Mouse (Mus musculus): Measurements from ENCODE around the gene Snip1. TPM values are rescaled to one million over a fixed set of nuclear protein-coding genes. Genes with fewer than 3 reads are reported as not detected.

Snip1 gene
- polyA plus RNA-seq, 1 experiment from 2014 or later: 33.4 TPM

Other genes with a start within 250 kb of the Snip1 start
- gene Yrdc, start 216.0 kb upstream of the Snip1 start, polyA plus RNA-seq (2016; fragmentation: Nextera tagmentation; extraction: Ambion mirVana): 44.4 and 48.5 TPM in 2 replicates
- 77.6 and 84.0 TPM in 2 replicates for gene 1110065P20Rik, start 215.5 kb upstream of the Snip1 start, polyA plus RNA-seq (2016; fragmentation: Nextera tagmentation; extraction: Ambion mirVana)
- 4.4 and 7.3 TPM in 2 replicates for gene Maneal, start 204.5 kb upstream of the Snip1 start, polyA plus RNA-seq (2016; fragmentation: Nextera tagmentation; extraction: Ambion mirVana)
- 6.8 and 7.5 TPM in 2 replicates for gene Epha10, start 185.8 kb upstream of the Snip1 start, polyA plus RNA-seq (2016; fragmentation: Nextera tagmentation; extraction: Ambion mirVana)
- gene 9930104L06Rik, start 129.6 kb upstream of the Snip1 start, polyA plus RNA-seq (2016; fragmentation: Nextera tagmentation; extraction: Ambion mirVana): 16.7 and 18.1 TPM in 2 replicates
- 130 and 135 TPM in 2 replicates for gene Cdca8, start 127.4 kb upstream of the Snip1 start, polyA plus RNA-seq (2016; fragmentation: Nextera tagmentation; extraction: Ambion mirVana)
- gene Rspo1, start 80.2 kb upstream of the Snip1 start, polyA plus RNA-seq (2016; fragmentation: Nextera tagmentation; extraction: Ambion mirVana): 7.0 and 9.1 TPM in 2 replicates
- gene Gnl2, start 50.1 kb upstream of the Snip1 start, polyA plus RNA-seq (2016; fragmentation: Nextera tagmentation; extraction: Ambion mirVana): 94.9 and 96.6 TPM in 2 replicates
- gene Dnali1, start 969 bp upstream of the Snip1 start, polyA plus RNA-seq (2016; fragmentation: Nextera tagmentation; extraction: Ambion mirVana): 1.2 and 1.7 TPM in 2 replicates
- 118 and 130 TPM in 2 replicates for gene Meaf6, start 18.5 kb downstream of the Snip1 start, polyA plus RNA-seq (2016; fragmentation: Nextera tagmentation; extraction: Ambion mirVana)
- 0.40 and 0.50 TPM in 2 replicates for gene Zc3h12a, start 61.2 kb downstream of the Snip1 start, polyA plus RNA-seq (2016; fragmentation: Nextera tagmentation; extraction: Ambion mirVana)

Data from hindbrain, embryonic 12.5 days (tissue).